Mouse (Mus musculus) heart, postnatal 4 days (tissue): ENCODE measurements around the gene Ppp1r9b. TPM values are rescaled to one million over a fixed set of nuclear protein-coding genes. Genes with fewer than 3 reads are reported as not detected.

Source experiments
- DNase-seq: peaks from one replicate; pipeline ENCODE4 v3.0.0; 2021
- total RNA-seq, 2 experiments: library from RNA; stranded (reverse); gene quantifications; 2 replicates each; pipeline ENCODE4 v1.2.3; 2021

Ppp1r9b gene
- total RNA-seq, 2 experiments from 2014 or later: 45.3 to 46.3 TPM

- DNase-seq: no peak
Observed at GRCm38 (mm10) chr11:94978178-94978915, 12.5 kb upstream of the Ppp1r9b start.

- peak; percentile 98 for DNase-seq
Observed at GRCm38 (mm10) chr11:94978947-94979346, 11.9 kb upstream of the Ppp1r9b start.

- DNase-seq: no peak
Observed at GRCm38 (mm10) chr11:94979462-94980179, 11.2 kb upstream of the Ppp1r9b start.

GRCm38 (mm10) chr11:94985140-94985539 lies 5.7 kb upstream of the Ppp1r9b start:
- no peak for DNase-seq

- no peak for DNase-seq
Observed at GRCm38 (mm10) chr11:94985822-94986221, 5.0 kb upstream of the Ppp1r9b start.

- DNase-seq: no peak
Observed at GRCm38 (mm10) chr11:94986435-94986834, 4.4 kb upstream of the Ppp1r9b start.

GRCm38 (mm10) chr11:94987341-94987740 lies 3.5 kb upstream of the Ppp1r9b start:
- no peak for DNase-seq

- no peak for DNase-seq
Observed at GRCm38 (mm10) chr11:94987851-94988250, 3.0 kb upstream of the Ppp1r9b start.

- peak; percentile 58 for DNase-seq
Observed at GRCm38 (mm10) chr11:94988780-94989561, 1.9 kb upstream of the Ppp1r9b start.

- DNase-seq: peak; percentile 78
Observed at GRCm38 (mm10) chr11:94989562-94990017, 1.2 kb upstream of the Ppp1r9b start.

- no peak for DNase-seq
Observed at GRCm38 (mm10) chr11:94990102-94990748, 610 bp upstream of the Ppp1r9b start.

GRCm38 (mm10) chr11:94991641-94992479 lies 1.0 kb downstream of the Ppp1r9b start:
- DNase-seq: peak; percentile 56

- DNase-seq: peak; percentile 42
Observed at GRCm38 (mm10) chr11:94992480-94992753, 1.6 kb downstream of the Ppp1r9b start.

- DNase-seq: peak; percentile 59
Observed at GRCm38 (mm10) chr11:94992754-94993606, 2.1 kb downstream of the Ppp1r9b start.

GRCm38 (mm10) chr11:94994208-94994814 lies 3.5 kb downstream of the Ppp1r9b start:
- peak; percentile 51 for DNase-seq

- DNase-seq: no peak
Observed at GRCm38 (mm10) chr11:94994947-94995772, 4.3 kb downstream of the Ppp1r9b start.

- no peak for DNase-seq
Observed at GRCm38 (mm10) chr11:94996101-94996500, 5.3 kb downstream of the Ppp1r9b start.

GRCm38 (mm10) chr11:94996984-94997383 lies 6.1 kb downstream of the Ppp1r9b start:
- DNase-seq: no peak

- no peak for DNase-seq
Observed at GRCm38 (mm10) chr11:94997596-94997995, 6.8 kb downstream of the Ppp1r9b start.
